Mouse (Mus musculus): ENCODE results near the gene Cd86. TPM values are rescaled to one million over a fixed set of nuclear protein-coding genes. Genes with fewer than 3 reads are reported as not detected.

Gene Cd86
- 1.1 and 1.7 TPM in 2 replicates for polyA plus RNA-seq (2015; fragmentation: Nextera tagmentation; extraction: Ambion mirVana)

GRCm38 (mm10) chr16:36665782-36666181 lies at the start of gene Cd86:
Gene Cd86, minus strand, starts transcription at chr16:36666081.
- Histone ChIP-seq H3K36me3 (ENCODE audit: control insufficient read depth, insufficient read depth, low read length) (no peaks in the 10 kb centered on the region), H3K27me3 (ENCODE audit: control insufficient read depth, insufficient read depth, low read depth, low read length) (no peaks in the 10 kb centered on the region), H3K9me3 (replicated peaks; ENCODE audit: control insufficient read depth, low read length, poor library complexity, severe bottlenecking) (no peaks in the 10 kb centered on the region), H3K4me1 (ENCODE audit: control insufficient read depth, insufficient read depth, low read length) (no peaks in the 10 kb centered on the region), H3K4me3 (ENCODE audit: low read depth, low read length) (no peak within 1 kb of the TSS), H3K27ac (ENCODE audit: low read length) (no peak within 1 kb of the TSS), H3K4me2 (ENCODE audit: low read length) (no peak within 1 kb of the TSS), H3K9ac (ENCODE audit: low read depth, low read length) (no peak within 1 kb of the TSS)
- no peak for ATAC-seq
- WGBS, result 89% methylated on average over 13 of the region's 13 CpGs

- 94% methylated on average over 12 of the region's 12 CpGs for WGBS
- H3K4me3 ChIP-seq (ENCODE audit: low read depth, low read length), result no peak overlapping the region
These were observed 45.9 kb upstream of the Cd86 start for GRCm38 (mm10) chr16:36711760-36712159.

GRCm38 (mm10) chr16:36710794-36711193 lies 44.9 kb upstream of the Cd86 start:
- no peak for ATAC-seq
- no peaks in the 10 kb centered on the region for H3K9me3 ChIP-seq (replicated peaks; ENCODE audit: control insufficient read depth, low read length, poor library complexity, severe bottlenecking)
- no peaks in the 10 kb centered on the region for H3K27me3 ChIP-seq (ENCODE audit: control insufficient read depth, insufficient read depth, low read depth, low read length)
- H3K4me3 ChIP-seq (ENCODE audit: low read depth, low read length), result no peak overlapping the region
- no peaks in the 10 kb centered on the region for H3K4me1 ChIP-seq (ENCODE audit: control insufficient read depth, insufficient read depth, low read length)
- no peak overlapping the region for H3K4me2 ChIP-seq (ENCODE audit: low read length)
- no peak overlapping the region for H3K9ac ChIP-seq (ENCODE audit: low read depth, low read length)
- WGBS, result 95% methylated on average over 2 of the region's 2 CpGs
- H3K36me3 ChIP-seq (ENCODE audit: control insufficient read depth, insufficient read depth, low read length), result no peaks in the 10 kb centered on the region
- H3K27ac ChIP-seq (ENCODE audit: low read length), result no peak overlapping the region

More at GRCm38 (mm10) chr16:36711760-36712159, 45.9 kb upstream of the Cd86 start:
- ATAC-seq, result no peak
- H3K36me3 ChIP-seq (ENCODE audit: control insufficient read depth, insufficient read depth, low read length), result no peaks in the 10 kb centered on the region
- no peak overlapping the region for H3K4me2 ChIP-seq (ENCODE audit: low read length)
- H3K9me3 ChIP-seq (replicated peaks; ENCODE audit: control insufficient read depth, low read length, poor library complexity, severe bottlenecking), result no peaks in the 10 kb centered on the region
- no peak overlapping the region for H3K27ac ChIP-seq (ENCODE audit: low read length)
- H3K27me3 ChIP-seq (ENCODE audit: control insufficient read depth, insufficient read depth, low read depth, low read length), result no peaks in the 10 kb centered on the region
- no peaks in the 10 kb centered on the region for H3K4me1 ChIP-seq (ENCODE audit: control insufficient read depth, insufficient read depth, low read length)
- no peak overlapping the region for H3K9ac ChIP-seq (ENCODE audit: low read depth, low read length)

GRCm38 (mm10) chr16:36709405-36709804 lies 43.5 kb upstream of the Cd86 start:
- no peak for ATAC-seq
- Histone ChIP-seq H3K9ac (ENCODE audit: low read depth, low read length) (no peak overlapping the region), H3K27me3 (ENCODE audit: control insufficient read depth, insufficient read depth, low read depth, low read length) (no peaks in the 10 kb centered on the region), H3K4me3 (ENCODE audit: low read depth, low read length) (no peak overlapping the region), H3K4me1 (ENCODE audit: control insufficient read depth, insufficient read depth, low read length) (no peaks in the 10 kb centered on the region), H3K36me3 (ENCODE audit: control insufficient read depth, insufficient read depth, low read length) (no peaks in the 10 kb centered on the region), H3K27ac (ENCODE audit: low read length) (no peak overlapping the region), H3K9me3 (replicated peaks; ENCODE audit: control insufficient read depth, low read length, poor library complexity, severe bottlenecking) (no peaks in the 10 kb centered on the region), H3K4me2 (ENCODE audit: low read length) (no peak overlapping the region)
- WGBS, result 97% methylated on average over 17 of the region's 17 CpGs

- WGBS, result 94% methylated on average over 7 of the region's 7 CpGs
- Histone ChIP-seq H3K4me2 (ENCODE audit: low read length) (no peak overlapping the region), H3K9me3 (replicated peaks; ENCODE audit: control insufficient read depth, low read length, poor library complexity, severe bottlenecking) (no peaks in the 10 kb centered on the region), H3K27me3 (ENCODE audit: control insufficient read depth, insufficient read depth, low read depth, low read length) (no peaks in the 10 kb centered on the region), H3K4me1 (ENCODE audit: control insufficient read depth, insufficient read depth, low read length) (no peaks in the 10 kb centered on the region), H3K36me3 (ENCODE audit: control insufficient read depth, insufficient read depth, low read length) (no peaks in the 10 kb centered on the region), H3K4me3 (ENCODE audit: low read depth, low read length) (no peak overlapping the region), H3K27ac (ENCODE audit: low read length) (no peak overlapping the region), H3K9ac (ENCODE audit: low read depth, low read length) (no peak overlapping the region)
- ATAC-seq, result no peak
These were observed 42.9 kb upstream of the Cd86 start for GRCm38 (mm10) chr16:36708751-36709150.

GRCm38 (mm10) chr16:36707702-36708423 lies 42.0 kb upstream of the Cd86 start:
- H3K4me3 ChIP-seq (ENCODE audit: low read depth, low read length), result no peak overlapping the region
- 71% methylated on average over 5 of the region's 6 CpGs for WGBS
- H3K27me3 ChIP-seq (ENCODE audit: control insufficient read depth, insufficient read depth, low read depth, low read length), result no peaks in the 10 kb centered on the region
- H3K9me3 ChIP-seq (replicated peaks; ENCODE audit: control insufficient read depth, low read length, poor library complexity, severe bottlenecking), result no peaks in the 10 kb centered on the region
- no peak overlapping the region for H3K4me2 ChIP-seq (ENCODE audit: low read length)
- H3K36me3 ChIP-seq (ENCODE audit: control insufficient read depth, insufficient read depth, low read length), result no peaks in the 10 kb centered on the region
- no peak for ATAC-seq
- H3K27ac ChIP-seq (ENCODE audit: low read length), result no peak overlapping the region
- H3K4me1 ChIP-seq (ENCODE audit: control insufficient read depth, insufficient read depth, low read length), result no peaks in the 10 kb centered on the region
- no peak overlapping the region for H3K9ac ChIP-seq (ENCODE audit: low read depth, low read length)

- H3K4me1 ChIP-seq (ENCODE audit: control insufficient read depth, insufficient read depth, low read length), result no peaks in the 10 kb centered on the region
- ATAC-seq, result no peak
- H3K9ac ChIP-seq (ENCODE audit: low read depth, low read length), result no peak overlapping the region
- WGBS, result 95% methylated on average over 2 of the region's 2 CpGs
- no peak overlapping the region for H3K27ac ChIP-seq (ENCODE audit: low read length)
- no peaks in the 10 kb centered on the region for H3K36me3 ChIP-seq (ENCODE audit: control insufficient read depth, insufficient read depth, low read length)
- no peaks in the 10 kb centered on the region for H3K9me3 ChIP-seq (replicated peaks; ENCODE audit: control insufficient read depth, low read length, poor library complexity, severe bottlenecking)
- no peak overlapping the region for H3K4me2 ChIP-seq (ENCODE audit: low read length)
- H3K27me3 ChIP-seq (ENCODE audit: control insufficient read depth, insufficient read depth, low read depth, low read length), result no peaks in the 10 kb centered on the region
- no peak overlapping the region for H3K4me3 ChIP-seq (ENCODE audit: low read depth, low read length)
These were observed 34.6 kb upstream of the Cd86 start for GRCm38 (mm10) chr16:36700484-36700883.

- no peak for ATAC-seq
- 73% methylated on average over 8 of the region's 8 CpGs for WGBS
- Histone ChIP-seq H3K9ac (ENCODE audit: low read depth, low read length) (no peak overlapping the region), H3K4me2 (ENCODE audit: low read length) (no peak overlapping the region), H3K27ac (ENCODE audit: low read length) (no peak overlapping the region), H3K36me3 (ENCODE audit: control insufficient read depth, insufficient read depth, low read length) (no peaks in the 10 kb centered on the region), H3K9me3 (replicated peaks; ENCODE audit: control insufficient read depth, low read length, poor library complexity, severe bottlenecking) (no peaks in the 10 kb centered on the region), H3K4me1 (ENCODE audit: control insufficient read depth, insufficient read depth, low read length) (no peaks in the 10 kb centered on the region), H3K27me3 (ENCODE audit: control insufficient read depth, insufficient read depth, low read depth, low read length) (peaks cover 8% of the 10 kb centered on the region), H3K4me3 (ENCODE audit: low read depth, low read length) (no peak overlapping the region)
These were observed 31.4 kb upstream of the Cd86 start for GRCm38 (mm10) chr16:36697331-36697730.

- no peak overlapping the region for H3K4me2 ChIP-seq (ENCODE audit: low read length)
- H3K9ac ChIP-seq (ENCODE audit: low read depth, low read length), result no peak overlapping the region
- H3K27ac ChIP-seq (ENCODE audit: low read length), result no peak overlapping the region
- no peaks in the 10 kb centered on the region for H3K36me3 ChIP-seq (ENCODE audit: control insufficient read depth, insufficient read depth, low read length)
- no peaks in the 10 kb centered on the region for H3K4me1 ChIP-seq (ENCODE audit: control insufficient read depth, insufficient read depth, low read length)
- no peak overlapping the region for H3K4me3 ChIP-seq (ENCODE audit: low read depth, low read length)
- WGBS, result 58% methylated on average over 9 of the region's 9 CpGs
- H3K27me3 ChIP-seq (ENCODE audit: control insufficient read depth, insufficient read depth, low read depth, low read length), result peaks cover 8% of the 10 kb centered on the region
- no peak for ATAC-seq
- no peaks in the 10 kb centered on the region for H3K9me3 ChIP-seq (replicated peaks; ENCODE audit: control insufficient read depth, low read length, poor library complexity, severe bottlenecking)
These were observed 29.0 kb upstream of the Cd86 start for GRCm38 (mm10) chr16:36694798-36695290.
